Mouse (Mus musculus) megakaryocyte, embryonic 14.5 days (primary cell): ENCODE measurements around the gene Bach2.

Experiments used
- FLI1 ChIP-seq: IDR thresholded peaks from 2 replicates; pipeline ENCODE4 v1.6.1; 2012; ENCODE audit warnings: low read length, inconsistent platforms, mixed read lengths
- GATA1 ChIP-seq: IDR thresholded peaks from 3 replicates; pipeline ENCODE4 v1.6.1; 2012; ENCODE audit warnings: mixed read lengths, low read length, inconsistent platforms, borderline replicate concordance

GRCm38 (mm10) chr4:32575165-32575564 is 336.6 kb downstream of the Bach2 start:
- TF ChIP-seq GATA1 (no peak), FLI1 (no peak)
